Mouse (Mus musculus) liver, adult 2 months (tissue): ENCODE results near the gene Gorasp1.

Source experiments
- CTCF ChIP-seq: fragments of 200-500 bp; IDR thresholded peaks from 2 replicates; pipeline ENCODE4 v1.5.1; 2011; ENCODE audit warnings: low read depth, low read length, control low read depth
- POLR2A ChIP-seq: fragments of 200-500 bp; IDR thresholded peaks from 2 replicates; pipeline ENCODE4 v1.6.1; 2011; ENCODE audit warnings: low read length, control low read depth; ENCODE audit not compliant: insufficient read depth; ENCODE audit errors: extremely low read depth

DNA sequence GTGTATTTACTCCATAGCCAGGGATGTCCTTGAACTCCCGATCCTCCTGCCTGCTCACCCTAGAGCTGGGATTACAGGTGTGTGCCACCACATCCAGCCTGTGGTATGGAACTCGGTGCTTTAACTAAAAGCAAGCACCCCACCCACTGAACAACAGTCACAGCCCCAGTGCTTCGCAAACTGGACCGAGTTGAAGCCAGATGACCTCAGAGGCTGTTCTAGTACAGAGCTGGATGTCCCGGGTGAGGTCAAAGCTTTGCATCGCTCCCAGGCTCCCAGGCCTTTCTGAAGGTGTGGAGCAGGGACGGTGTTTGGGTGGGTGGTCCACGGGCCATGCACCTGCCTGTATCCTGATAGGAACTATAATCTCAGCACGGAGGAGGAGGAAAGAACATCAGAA lies 14.0 kb upstream of the Gorasp1 start:
- TF ChIP-seq CTCF (no peak), POLR2A (no peak)
